Mouse (Mus musculus): ENCODE measurements at regions not wholly inside any gene's neighbourhood (a gene's known extent, or its start where the extent isn't known, plus 50 kb on each side); places are given as distances from the start of the nearest gene placed in this dataset.
"Not testable (repeated sequence)": the region's sequence is repeated elsewhere in the genome, so short reads cannot be mapped to it uniquely, and the experiment has no call there.

GRCm38 (mm10) chr5:81878563-81878962 is 858.6 kb downstream of the Adgrl3 start:
- DNase-seq: no peak

GRCm38 (mm10) chr5:81893358-81893757 is 873.4 kb downstream of the Adgrl3 start:
- DNase-seq: no peak

GRCm38 (mm10) chr5:81909368-81909767 is 889.4 kb downstream of the Adgrl3 start:
- DNase-seq: no peak

- peak; percentile 21 for DNase-seq
These were observed 890.0 kb downstream of the Adgrl3 start for GRCm38 (mm10) chr5:81909964-81910363.

- DNase-seq: no peak
These were observed 896.7 kb downstream of the Adgrl3 start for GRCm38 (mm10) chr5:81916667-81917066.

GRCm38 (mm10) chr5:81940798-81941197 is 920.9 kb downstream of the Adgrl3 start:
- DNase-seq: no peak

- no peak for DNase-seq
These were observed 950.0 kb downstream of the Adgrl3 start for GRCm38 (mm10) chr5:81969685-81970524.

GRCm38 (mm10) chr5:81970525-81971011 is 950.6 kb downstream of the Adgrl3 start:
- no peak for DNase-seq

GRCm38 (mm10) chr5:81976515-81976914 is 956.6 kb downstream of the Adgrl3 start:
- DNase-seq: no peak

GRCm38 (mm10) chr5:81983351-81983750 is 963.4 kb downstream of the Adgrl3 start:
- DNase-seq: no peak

GRCm38 (mm10) chr5:81988069-81988468 is 968.1 kb downstream of the Adgrl3 start:
- DNase-seq: no peak

- DNase-seq: no peak
These were observed 988.0 kb downstream of the Adgrl3 start for GRCm38 (mm10) chr5:82007955-82008354.

GRCm38 (mm10) chr5:82024126-82024525 is 1004.2 kb downstream of the Adgrl3 start:
- no peak for DNase-seq

- no peak for DNase-seq
These were observed 1014.8 kb downstream of the Adgrl3 start for GRCm38 (mm10) chr5:82034776-82035175.

- no peak for DNase-seq
These were observed 1026.2 kb downstream of the Adgrl3 start for GRCm38 (mm10) chr5:82046106-82046505.

GRCm38 (mm10) chr5:82059108-82059838 is 1039.3 kb downstream of the Adgrl3 start:
- no peak for DNase-seq

- DNase-seq: peak; percentile 30
These were observed 1040.7 kb downstream of the Adgrl3 start for GRCm38 (mm10) chr5:82060679-82061078.

GRCm38 (mm10) chr5:82069221-82069620 is 1049.3 kb downstream of the Adgrl3 start:
- not testable (repeated sequence) for DNase-seq

- DNase-seq: no peak
These were observed 1069.5 kb downstream of the Adgrl3 start for GRCm38 (mm10) chr5:82089401-82089800.

- DNase-seq: no peak
These were observed 1083.3 kb downstream of the Adgrl3 start for GRCm38 (mm10) chr5:82103056-82103807.

- no peak for DNase-seq
These were observed 1083.9 kb downstream of the Adgrl3 start for GRCm38 (mm10) chr5:82103857-82104256.

- no peak for DNase-seq
These were observed 1106.1 kb downstream of the Adgrl3 start for GRCm38 (mm10) chr5:82125921-82126459.
